Mouse (Mus musculus): ENCODE measurements around the gene Herc3. TPM values are rescaled to one million over a fixed set of nuclear protein-coding genes. Genes with fewer than 3 reads are reported as not detected.

Herc3 gene
- polyA plus RNA-seq, 1 experiment = 25.7 TPM

GRCm38 (mm10) chr6:58951128-58951992, 120.1 kb downstream of the Herc3 start:
- Histone ChIP-seq H3K27ac (ENCODE audit: insufficient read depth, low read depth, low read length) (no peak overlapping the region), H3K4me3 (ENCODE audit: insufficient read depth, low read length) (no peak overlapping the region), H3K4me1 (ENCODE audit: control insufficient read depth, insufficient read depth, low read length) (peaks cover 5% of the 10 kb centered on the region)
- TF ChIP-seq CTCF (IDR thresholded peaks at IDR 0.05; ENCODE audit: low read depth, low read length) (no peak), POLR2A (IDR thresholded peaks at IDR 0.05; ENCODE audit: borderline replicate concordance, low read depth, low read length) (no peak)

- TF ChIP-seq POLR2A (IDR thresholded peaks at IDR 0.05; ENCODE audit: borderline replicate concordance, low read depth, low read length) = no peak
- TF ChIP-seq CTCF (IDR thresholded peaks at IDR 0.05; ENCODE audit: low read depth, low read length) = no peak
- Histone ChIP-seq H3K27ac (ENCODE audit: insufficient read depth, low read depth, low read length) (no peak overlapping the region), H3K4me3 (ENCODE audit: insufficient read depth, low read length) (no peak overlapping the region), H3K4me1 (ENCODE audit: control insufficient read depth, insufficient read depth, low read length) (no peaks in the 10 kb centered on the region)
Observed at GRCm38 (mm10) chr6:58960523-58960922, 129.3 kb downstream of the Herc3 start.

- TF ChIP-seq POLR2A (IDR thresholded peaks at IDR 0.05; ENCODE audit: borderline replicate concordance, low read depth, low read length) = no peak
- TF ChIP-seq CTCF (IDR thresholded peaks at IDR 0.05; ENCODE audit: low read depth, low read length) = no peak
- no peaks in the 10 kb centered on the region for H3K4me1 ChIP-seq (ENCODE audit: control insufficient read depth, insufficient read depth, low read length)
- H3K4me3 ChIP-seq (ENCODE audit: insufficient read depth, low read length) = no peak overlapping the region
- H3K27ac ChIP-seq (ENCODE audit: insufficient read depth, low read depth, low read length) = no peak overlapping the region
Observed at GRCm38 (mm10) chr6:58962691-58963090, 131.4 kb downstream of the Herc3 start.

- Histone ChIP-seq H3K4me1 (ENCODE audit: control insufficient read depth, insufficient read depth, low read length) (no peaks in the 10 kb centered on the region), H3K27ac (ENCODE audit: insufficient read depth, low read depth, low read length) (no peak overlapping the region), H3K4me3 (ENCODE audit: insufficient read depth, low read length) (no peak overlapping the region)
- TF ChIP-seq CTCF (IDR thresholded peaks at IDR 0.05; ENCODE audit: low read depth, low read length) (no peak), POLR2A (IDR thresholded peaks at IDR 0.05; ENCODE audit: borderline replicate concordance, low read depth, low read length) (no peak)
Observed at GRCm38 (mm10) chr6:58964091-58964490, 132.8 kb downstream of the Herc3 start.

GRCm38 (mm10) chr6:58964565-58964964, 133.3 kb downstream of the Herc3 start:
- Histone ChIP-seq H3K4me1 (ENCODE audit: control insufficient read depth, insufficient read depth, low read length) (no peaks in the 10 kb centered on the region), H3K27ac (ENCODE audit: insufficient read depth, low read depth, low read length) (no peak overlapping the region), H3K4me3 (ENCODE audit: insufficient read depth, low read length) (no peak overlapping the region)
- TF ChIP-seq CTCF (IDR thresholded peaks at IDR 0.05; ENCODE audit: low read depth, low read length) = no peak
- TF ChIP-seq POLR2A (IDR thresholded peaks at IDR 0.05; ENCODE audit: borderline replicate concordance, low read depth, low read length) = no peak

GRCm38 (mm10) chr6:58965071-58965831, 134.0 kb downstream of the Herc3 start:
- H3K4me3 ChIP-seq (ENCODE audit: insufficient read depth, low read length) = no peak overlapping the region
- H3K4me1 ChIP-seq (ENCODE audit: control insufficient read depth, insufficient read depth, low read length) = no peaks in the 10 kb centered on the region
- TF ChIP-seq POLR2A (IDR thresholded peaks at IDR 0.05; ENCODE audit: borderline replicate concordance, low read depth, low read length) (no peak), CTCF (IDR thresholded peaks at IDR 0.05; ENCODE audit: low read depth, low read length) (no peak)
- H3K27ac ChIP-seq (ENCODE audit: insufficient read depth, low read depth, low read length) = no peak overlapping the region

GRCm38 (mm10) chr6:58968272-58968671, 137.0 kb downstream of the Herc3 start:
- Histone ChIP-seq H3K4me1 (ENCODE audit: control insufficient read depth, insufficient read depth, low read length) (no peaks in the 10 kb centered on the region), H3K4me3 (ENCODE audit: insufficient read depth, low read length) (no peak overlapping the region), H3K27ac (ENCODE audit: insufficient read depth, low read depth, low read length) (no peak overlapping the region)
- TF ChIP-seq CTCF (IDR thresholded peaks at IDR 0.05; ENCODE audit: low read depth, low read length) (no peak), POLR2A (IDR thresholded peaks at IDR 0.05; ENCODE audit: borderline replicate concordance, low read depth, low read length) (no peak)

Other genes with a start within 250 kb of the Herc3 start
- 15.9 and 17.1 TPM in 2 replicates for gene Abcg2, start 246.9 kb upstream of the Herc3 start, polyA plus RNA-seq (2012; ENCODE audit: insufficient read depth, insufficient read length, missing spikeins)
- gene Nap1l5, start 75.6 kb downstream of the Herc3 start, polyA plus RNA-seq (2012; ENCODE audit: insufficient read depth, insufficient read length, missing spikeins) = not detected in 2 replicates
- 0.25 and 0.72 TPM in 2 replicates for gene Fam13a, start 193.1 kb downstream of the Herc3 start, polyA plus RNA-seq (2012; ENCODE audit: insufficient read depth, insufficient read length, missing spikeins)

Measured in bone marrow macrophage, adult 2 months (primary cell).